Comparison of ENCODE assay signal across 14 mouse cellular contexts in genomic region chr4:132033183-132033582, GRCm38 (mm10). TPM values are rescaled to one million over a fixed set of nuclear protein-coding genes. Genes with fewer than 3 reads are reported as not detected.
A peak's percentile ranks its signal among the peaks of the same experiment; 100 is the strongest.
DNase-seq lines count a peak whose midpoint lies in the region; ATAC-seq and TF ChIP-seq lines count a peak whose summit lies in the region.
"Had no signal": no experiment of that assay in that cellular context is flagged by ENCODE, and none has a peak within 500 bp of the region (broad histone marks: within the 10 kb centered on the region; RNA-seq: fewer than 3 reads in every experiment).

No protein-coding gene starts in this region.

- no peak overlapping the region for H3K4me2 ChIP-seq in forebrain, embryonic 16.5 days (ENCODE audit: low read length)
- H3K4me2 ChIP-seq in liver, embryonic 11.5 days = no peak overlapping the region
- no peak overlapping the region for H3K4me2 ChIP-seq in CH12.LX (ENCODE audit: insufficient read depth, low read depth, poor library complexity, severe bottlenecking)
- H3K4me2 ChIP-seq: neural tube, embryonic 15.5 days had no signal

- H3K27me3 ChIP-seq in forebrain, embryonic 10.5 days (ENCODE audit: poor library complexity, severe bottlenecking) = peaks cover 30% of the 10 kb centered on the region; the same call in 1 of the 2 replicates
- peaks cover 16% of the 10 kb centered on the region for H3K27me3 ChIP-seq in forebrain, embryonic 16.5 days (replicated peaks; ENCODE audit: control insufficient read depth, insufficient read depth, low read length)
- H3K27me3 ChIP-seq in liver, adult 2 months (ENCODE audit: control insufficient read depth, insufficient read depth, low read length) = no peaks in the 10 kb centered on the region
- no peaks in the 10 kb centered on the region for H3K27me3 ChIP-seq in liver, embryonic 11.5 days (replicated peaks; ENCODE audit: control insufficient read depth, insufficient read depth, low read length)
- no peaks in the 10 kb centered on the region for H3K27me3 ChIP-seq in CH12.LX (replicated peaks)
- H3K27me3 ChIP-seq: neural tube, embryonic 15.5 days had no signal

- dilution Hi-C loops in CH12.LX (cut with MboI; ENCODE audit: extremely low pct_ligation_motif_present, extremely low pct_unique_long_range_greater_than_20kb, low sequenced_read_pairs) = no loop called here

- peaks cover 20% of the 10 kb centered on the region; the same call in 1 of the 2 replicates for H3K79me2 ChIP-seq in liver, adult 2 months (ENCODE audit: control insufficient read depth, insufficient read depth, low read length)
- H3K79me2 ChIP-seq in CH12.LX (replicated peaks; ENCODE audit: control insufficient read depth, extremely low read depth, insufficient read depth, poor library complexity, severe bottlenecking) = no peaks in the 10 kb centered on the region

- no peak for DNase-seq in forebrain, embryonic 10.5 days (ENCODE audit: extremely low spot score, low spot score)
- no peak for DNase-seq in liver, adult 2 months (ENCODE audit: extremely low read depth, low read depth, low spot score)
- DNase-seq in liver, embryonic 11.5 days (ENCODE audit: low spot score) = no peak
- DNase-seq in CH12.LX (ENCODE audit: extremely low read depth) = no peak
- peak; percentile 63 for DNase-seq in induced T-regulatory cell, adult 2 months (ENCODE audit: low read depth)
- DNase-seq in kidney, adult 8-10 months = no peak
- no peak for DNase-seq in adrenal gland, postnatal 14 days
- DNase-seq: cerebellum, postnatal 14 days; gastrocnemius, postnatal 25 days; heart, postnatal 10 days had no signal

- H3K4me3 ChIP-seq in forebrain, embryonic 10.5 days = no peak overlapping the region
- no peak overlapping the region for H3K4me3 ChIP-seq in forebrain, embryonic 16.5 days (replicated peaks; ENCODE audit: low read length)
- no peak overlapping the region for H3K4me3 ChIP-seq in liver, adult 2 months (ENCODE audit: insufficient read depth, low read depth, low read length)
- no peak overlapping the region for H3K4me3 ChIP-seq in liver, embryonic 11.5 days (ENCODE audit: low read depth, low read length)
- no peak overlapping the region for H3K4me3 ChIP-seq in CH12.LX (replicated peaks in 1 of 3; ENCODE audit: low read depth in 2 of 3, low read length in 2 of 3, poor library complexity in 1 of 3)
- H3K4me3 ChIP-seq: limb, embryonic 10.5 days; neural tube, embryonic 15.5 days had no signal

- TF ChIP-seq POLR2A in liver, adult 2 months (IDR thresholded peaks at IDR 0.05; ENCODE audit: extremely low read depth, insufficient read depth, low read length) = no peak
- no peak for TF ChIP-seq POLR2A in CH12.LX (IDR thresholded peaks at IDR 0.05; ENCODE audit: low read depth, low read length)

- H3K9me3 ChIP-seq in forebrain, embryonic 10.5 days = no peaks in the 10 kb centered on the region
- no peaks in the 10 kb centered on the region for H3K9me3 ChIP-seq in forebrain, embryonic 16.5 days (ENCODE audit: control insufficient read depth, low read length)
- H3K9me3 ChIP-seq in liver, embryonic 11.5 days (ENCODE audit: control insufficient read depth, low read length) = no peaks in the 10 kb centered on the region
- H3K9me3 ChIP-seq in CH12.LX (replicated peaks; ENCODE audit: low read length) = no peaks in the 10 kb centered on the region
- H3K9me3 ChIP-seq: limb, embryonic 10.5 days; neural tube, embryonic 15.5 days had no signal

- no peak for TF ChIP-seq EP300 in CH12.LX (IDR thresholded peaks at IDR 0.05; ENCODE audit: low read length)

- H3K9ac ChIP-seq in forebrain, embryonic 16.5 days (replicated peaks; ENCODE audit: low read depth, low read length) = no peak overlapping the region
- no peak overlapping the region for H3K9ac ChIP-seq in liver, adult 2 months (ENCODE audit: low read depth, low read length)
- H3K9ac ChIP-seq in liver, embryonic 11.5 days (ENCODE audit: low read depth, low read length) = no peak overlapping the region
- no peak overlapping the region for H3K9ac ChIP-seq in CH12.LX (ENCODE audit: insufficient read depth, low read depth)
- H3K9ac ChIP-seq: neural tube, embryonic 15.5 days had no signal

- peak; percentile 30 for TF ChIP-seq RAD21 in CH12.LX (IDR thresholded peaks at IDR 0.05; ENCODE audit: low read depth, low read length)

- peak; percentile 4; the same call in 1 of the 2 replicates for TF ChIP-seq CTCF in liver, adult 2 months (IDR thresholded peaks at IDR 0.05; ENCODE audit: low read depth, low read length)
- peak in 1 of 2 experiments; percentile 51; a peak in 3 of 4 replicates for TF ChIP-seq CTCF in CH12.LX (conservative IDR thresholded peaks at IDR 0.05 in 1 of 2, IDR thresholded peaks at IDR 0.05 in 1 of 2; ENCODE audit: low read depth in 2 of 2, low read length in 2 of 2)

- WGBS in forebrain, embryonic 10.5 days = 88% methylated on average over 1 of the region's 1 CpGs
- 90% methylated on average over 1 of the region's 1 CpGs for WGBS in forebrain, embryonic 16.5 days
- WGBS in liver, adult 2 months = 72% methylated on average over 1 of the region's 1 CpGs
- WGBS in liver, embryonic 11.5 days = 79% methylated on average over 1 of the region's 1 CpGs

- H3K27ac ChIP-seq in forebrain, embryonic 10.5 days = peak overlapping the region; percentile 56; the same call in 1 of the 2 replicates
- no peak overlapping the region for H3K27ac ChIP-seq in forebrain, embryonic 16.5 days (ENCODE audit: low read length)
- H3K27ac ChIP-seq in liver, adult 2 months (replicated peaks; ENCODE audit: insufficient read depth, low read depth, low read length) = no peak overlapping the region
- no peak overlapping the region for H3K27ac ChIP-seq in liver, embryonic 11.5 days (ENCODE audit: low read depth, low read length)
- no peak overlapping the region for H3K27ac ChIP-seq in CH12.LX (ENCODE audit: insufficient read depth, low read depth)
- H3K27ac ChIP-seq: limb, embryonic 10.5 days; neural tube, embryonic 15.5 days had no signal

- no peaks in the 10 kb centered on the region for H3K36me3 ChIP-seq in forebrain, embryonic 10.5 days (replicated peaks)
- H3K36me3 ChIP-seq in forebrain, embryonic 16.5 days (ENCODE audit: control insufficient read depth, insufficient read depth) = no peaks in the 10 kb centered on the region
- 0 out of 2 replicates have a peak, but pooled peaks cover 2% of the 10 kb centered on the region for H3K36me3 ChIP-seq in liver, adult 2 months (ENCODE audit: control insufficient read depth, insufficient read depth, low read length)
- H3K36me3 ChIP-seq in liver, embryonic 11.5 days (ENCODE audit: control insufficient read depth, insufficient read depth, low read length) = no peaks in the 10 kb centered on the region
- no peaks in the 10 kb centered on the region for H3K36me3 ChIP-seq in CH12.LX (replicated peaks in 1 of 2; ENCODE audit: control insufficient read depth in 1 of 2, insufficient read depth in 1 of 2, low read length in 1 of 2)
- H3K36me3 ChIP-seq: neural tube, embryonic 15.5 days had no signal

- in situ Hi-C loops in CH12.LX (cut with MboI; ENCODE audit: low pct_ligation_motif_present, low pct_unique_long_range_greater_than_20kb, low sequenced_read_pairs) = no loop called here

- ATAC-seq in forebrain, embryonic 16.5 days = no peak
- ATAC-seq in liver, embryonic 11.5 days (replicated peaks; ENCODE audit: low FRiP score) = no peak

- peaks cover 67% of the 10 kb centered on the region for H3K4me1 ChIP-seq in forebrain, embryonic 10.5 days
- H3K4me1 ChIP-seq in forebrain, embryonic 16.5 days (replicated peaks; ENCODE audit: control insufficient read depth, insufficient read depth, low read length) = peaks cover 6% of the 10 kb centered on the region
- H3K4me1 ChIP-seq in liver, adult 2 months (ENCODE audit: control insufficient read depth, insufficient read depth, low read length) = no peaks in the 10 kb centered on the region
- H3K4me1 ChIP-seq in liver, embryonic 11.5 days (replicated peaks; ENCODE audit: control insufficient read depth, insufficient read depth, low read length) = peaks cover 27% of the 10 kb centered on the region
- H3K4me1 ChIP-seq in CH12.LX (ENCODE audit: control insufficient read depth in 1 of 2, insufficient read depth in 2 of 2) = peaks cover 0 to 31% of the 10 kb centered on the region in 2 experiments; a peak in 2 of 4 replicates

TF ChIP-seq in CH12.LX, 34 proteins besides CTCF, POLR2A, EP300 and RAD21:
- TF ChIP-seq MAZ (IDR thresholded peaks at IDR 0.05; ENCODE audit: low read depth, low read length) (no peak), ZNF384 (IDR thresholded peaks at IDR 0.05; ENCODE audit: low read depth, low read length) (peak; percentile 30; the same call in 1 of the 2 replicates), NRF1 (IDR thresholded peaks at IDR 0.05; ENCODE audit: low read depth, low read length) (no peak), SMC3 (IDR thresholded peaks at IDR 0.05; ENCODE audit: low read depth, low read length) (0 out of 2 replicates have a peak, but pooled peaks have one; percentile 24), CHD2 (IDR thresholded peaks at IDR 0.05; ENCODE audit: low read length) (no peak), HCFC1 (IDR thresholded peaks at IDR 0.05; ENCODE audit: low read depth, low read length) (no peak)
TF ChIP-seq in CH12.LX: peak in this region for 2.

RNA-seq across cellular contexts. Expression of gene Gm10300, which starts 41.3 kb away (rescaled TPM):
- not detected in 2 replicates for polyA plus RNA-seq in forebrain, embryonic 10.5 days (2016; fragmentation: Nextera tagmentation; extraction: Ambion mirVana)
- not detected in 2 replicates for polyA plus RNA-seq in forebrain, embryonic 16.5 days (2015; fragmentation: Nextera tagmentation; extraction: Ambion mirVana)
- total RNA-seq in liver, adult 2 months (2014; rRNA removed) = 0.09 and 0.20 TPM in 2 replicates
- polyA plus RNA-seq in liver, adult 2 months (2012; rRNA removed) = 0.04 and 0.13 TPM in 2 replicates
- polyA plus RNA-seq in liver, embryonic 11.5 days (2014; fragmentation: Nextera tagmentation; extraction: Ambion mirVana) = 0.10 and 0.11 TPM in 2 replicates
- total RNA-seq in CH12.LX (2012; rRNA removed) (0.08 TPM in 2 replicates), CH12.LX (2014; rRNA removed) (not detected in 2 replicates)
- not detected in 2 replicates for polyA plus RNA-seq in CH12.LX (2012; ENCODE audit: insufficient read length, low read depth)
- 0.19 TPM in 1 of 2 replicates, not detected in the other for total RNA-seq in adrenal gland, postnatal 14 days (2021)
- total RNA-seq: gastrocnemius, postnatal 25 days had no signal
- polyA plus RNA-seq: limb, embryonic 10.5 days; neural tube, embryonic 15.5 days; testis, adult 2 months had no signal

RNA-seq across cellular contexts. Expression of gene Epb41, which starts 41.9 kb away (rescaled TPM):
- polyA plus RNA-seq in forebrain, embryonic 10.5 days (2016; fragmentation: Nextera tagmentation; extraction: Ambion mirVana) = 115 and 123 TPM in 2 replicates
- polyA plus RNA-seq in forebrain, embryonic 16.5 days (2015; fragmentation: Nextera tagmentation; extraction: Ambion mirVana) = 74.1 and 91.8 TPM in 2 replicates
- total RNA-seq in liver, adult 2 months (2014; rRNA removed) = 46.8 and 48.0 TPM in 2 replicates
- polyA plus RNA-seq in liver, adult 2 months (2012; rRNA removed) = 29.6 and 40.7 TPM in 2 replicates
- 108 and 116 TPM in 2 replicates for polyA plus RNA-seq in liver, embryonic 11.5 days (2014; fragmentation: Nextera tagmentation; extraction: Ambion mirVana)
- 8.4 and 10.0 TPM in 2 replicates for total RNA-seq in CH12.LX (2012; rRNA removed)
- 6.0 and 7.1 TPM in 2 replicates for total RNA-seq in CH12.LX (2014; rRNA removed)
- 16.5 and 21.6 TPM in 2 replicates for polyA plus RNA-seq in CH12.LX (2012; ENCODE audit: insufficient read length, low read depth)
- 112 and 148 TPM in 2 replicates for total RNA-seq in adrenal gland, postnatal 14 days (2021)
